Mouse (Mus musculus): ENCODE data around the gene Parva.

Gene Parva

GRCm38 (mm10) chr7:112472024-112472707 is 44.9 kb downstream of the Parva start:
- no peak for DNase-seq (ENCODE audit: extremely low read depth, low read depth)

DNA sequence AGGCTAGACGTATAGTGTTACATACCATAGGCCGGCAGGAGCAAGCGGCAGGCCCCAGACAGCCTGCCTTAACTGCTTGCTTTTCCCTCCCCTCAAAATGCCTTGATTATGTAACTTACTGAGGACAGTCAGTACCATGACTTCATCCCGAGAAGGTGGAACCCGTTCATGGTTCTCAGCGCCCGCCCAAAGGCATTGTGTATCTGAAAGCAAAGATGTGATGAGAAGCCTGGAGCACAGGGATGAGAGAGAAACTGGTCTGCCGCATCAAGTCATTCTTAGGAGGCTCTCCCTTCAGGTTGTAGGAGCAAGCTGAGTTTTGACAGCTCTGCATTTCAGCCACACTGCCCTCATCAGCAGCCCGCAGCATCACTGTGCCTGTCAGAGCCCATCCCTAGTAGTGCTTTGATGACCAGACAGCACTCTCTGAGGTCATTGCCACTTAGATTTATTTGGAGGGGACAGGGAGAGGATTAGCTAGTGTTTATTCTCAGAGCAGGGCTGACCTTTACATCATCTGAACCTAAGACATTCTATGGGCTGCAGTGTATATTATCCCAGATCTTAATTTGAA is 45.5 kb downstream of the Parva start:
- no peak for DNase-seq (ENCODE audit: extremely low read depth, low read depth)

GRCm38 (mm10) chr7:112473649-112474435 is 46.5 kb downstream of the Parva start:
- DNase-seq (ENCODE audit: extremely low read depth, low read depth), result no peak

DNA sequence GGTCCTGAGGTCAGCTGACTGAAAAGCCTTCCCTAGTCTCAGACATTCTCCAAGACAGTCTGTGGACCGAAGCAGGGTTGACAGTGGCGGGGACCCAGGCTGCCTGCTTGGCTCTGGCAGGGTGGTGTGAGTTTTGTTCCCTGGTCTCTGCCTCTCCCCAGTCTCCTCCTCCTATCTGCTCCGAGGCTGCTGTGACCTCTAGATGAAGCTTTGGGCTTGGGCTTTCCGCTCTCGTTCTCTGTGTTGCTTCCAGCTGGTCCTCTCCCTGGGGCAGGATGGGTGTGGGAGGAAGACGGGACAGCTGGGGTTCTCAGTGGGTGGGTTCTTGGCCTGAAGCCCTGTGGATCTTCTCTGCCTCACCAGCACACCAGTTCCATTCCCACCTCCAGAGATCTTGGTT is 51.8 kb downstream of the Parva start:
- no peak for DNase-seq (ENCODE audit: extremely low read depth, low read depth)

DNA sequence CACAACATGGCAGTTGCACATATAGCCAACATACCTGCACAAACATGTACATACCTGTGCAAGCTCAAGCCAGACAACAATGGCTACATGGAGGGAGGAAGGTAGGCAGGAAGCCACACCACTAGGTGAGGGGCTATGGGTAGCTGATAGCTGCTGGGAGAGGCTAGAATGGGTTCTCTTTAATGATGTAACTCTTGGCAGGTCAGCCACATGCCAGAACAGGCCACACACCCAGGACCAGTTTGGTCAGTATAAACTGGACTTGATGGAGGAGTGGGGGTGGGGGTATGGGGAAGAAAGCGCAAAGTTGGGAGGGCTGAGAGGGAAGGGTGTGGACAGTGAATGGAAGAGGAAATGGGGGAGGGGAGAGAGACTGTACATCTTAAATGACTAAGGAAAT is 53.7 kb downstream of the Parva start:
- no peak for DNase-seq (ENCODE audit: extremely low read depth, low read depth)

DNA sequence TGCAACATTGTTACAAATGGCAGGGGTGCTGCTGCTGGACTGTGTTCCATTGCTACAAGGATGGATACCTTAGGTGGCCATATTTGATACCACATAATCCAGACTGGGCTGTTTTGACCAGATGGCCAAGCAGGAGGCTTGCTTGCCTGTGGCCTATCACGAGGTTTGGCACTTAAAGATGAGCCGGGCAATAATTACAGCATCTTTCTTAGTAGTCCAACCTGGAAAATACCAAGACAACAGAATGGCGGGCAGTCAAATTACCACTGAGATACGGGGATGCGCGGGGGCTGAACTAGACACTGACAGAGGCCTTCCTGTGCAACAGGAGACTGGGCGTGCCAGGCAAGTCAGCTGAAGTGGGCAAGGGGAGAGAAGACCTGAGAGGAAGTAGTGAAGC is 55.3 kb downstream of the Parva start:
- DNase-seq (ENCODE audit: extremely low read depth, low read depth), result no peak

DNA sequence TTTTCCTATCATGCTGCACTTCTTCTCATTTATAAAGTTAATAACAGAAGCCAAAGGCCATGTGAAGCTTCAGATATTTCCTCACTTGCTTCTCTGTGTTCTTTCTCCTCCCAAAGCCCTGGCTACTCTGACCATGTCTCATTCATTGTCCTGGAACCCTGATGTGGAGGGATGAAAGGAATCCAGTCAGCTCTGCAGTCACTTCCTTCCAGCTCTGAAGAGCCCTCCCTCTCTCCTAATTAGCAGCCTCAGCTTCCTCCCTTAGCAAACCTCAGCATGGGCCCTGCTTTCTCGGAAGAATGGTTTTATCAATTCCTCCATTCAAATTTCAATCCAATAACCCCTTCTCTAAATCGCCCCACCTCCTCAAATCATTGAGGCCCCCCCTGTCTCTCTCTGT is 56.1 kb downstream of the Parva start:
- DNase-seq (ENCODE audit: extremely low read depth, low read depth), result no peak

DNA sequence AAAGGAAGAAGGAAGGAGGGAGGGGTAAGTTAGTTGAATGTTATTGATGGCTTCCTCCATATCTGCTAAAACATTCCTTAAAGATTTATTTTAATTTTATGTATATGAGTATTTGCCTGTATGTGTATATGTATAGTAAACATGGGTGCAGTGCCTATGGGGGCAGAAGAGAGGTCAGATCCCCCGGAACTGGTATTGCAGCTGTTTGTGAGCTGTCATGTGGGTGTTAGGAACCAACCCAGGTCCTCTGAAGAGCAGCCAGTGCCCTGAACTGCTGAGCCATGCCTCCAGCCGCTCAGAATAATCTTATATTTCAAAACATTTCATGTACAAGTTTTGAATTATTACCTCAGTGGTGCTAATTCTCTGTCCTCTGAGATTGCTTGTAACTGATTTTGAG is 63.5 kb downstream of the Parva start:
- no peak for DNase-seq (ENCODE audit: extremely low read depth, low read depth)

DNA sequence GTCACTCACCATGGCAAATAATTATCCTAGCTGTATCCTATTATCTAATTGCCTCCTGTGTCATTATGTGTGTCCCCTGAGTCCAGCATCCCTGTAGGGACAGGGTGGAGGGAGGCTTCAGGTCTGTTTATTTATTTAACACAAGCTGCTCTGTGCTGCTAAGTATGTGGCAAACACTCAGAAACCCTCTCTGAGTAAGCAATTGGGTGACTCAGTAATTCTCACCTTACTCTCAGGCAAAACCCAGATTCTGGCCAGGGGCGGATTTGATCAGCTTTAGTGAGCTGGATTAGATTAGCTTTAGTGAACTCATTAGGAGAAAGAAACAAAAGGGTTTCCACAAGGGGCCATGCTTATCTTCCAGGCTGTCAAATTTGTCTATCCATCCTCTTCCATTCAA is 64.4 kb downstream of the Parva start:
- DNase-seq (ENCODE audit: extremely low read depth, low read depth), result no peak

- DNase-seq (ENCODE audit: extremely low read depth, low read depth), result no peak
These were observed 68.6 kb downstream of the Parva start for GRCm38 (mm10) chr7:112495950-112496349.

- no peak for DNase-seq (ENCODE audit: extremely low read depth, low read depth)
These were observed 69.6 kb downstream of the Parva start for GRCm38 (mm10) chr7:112496921-112497320.

DNA sequence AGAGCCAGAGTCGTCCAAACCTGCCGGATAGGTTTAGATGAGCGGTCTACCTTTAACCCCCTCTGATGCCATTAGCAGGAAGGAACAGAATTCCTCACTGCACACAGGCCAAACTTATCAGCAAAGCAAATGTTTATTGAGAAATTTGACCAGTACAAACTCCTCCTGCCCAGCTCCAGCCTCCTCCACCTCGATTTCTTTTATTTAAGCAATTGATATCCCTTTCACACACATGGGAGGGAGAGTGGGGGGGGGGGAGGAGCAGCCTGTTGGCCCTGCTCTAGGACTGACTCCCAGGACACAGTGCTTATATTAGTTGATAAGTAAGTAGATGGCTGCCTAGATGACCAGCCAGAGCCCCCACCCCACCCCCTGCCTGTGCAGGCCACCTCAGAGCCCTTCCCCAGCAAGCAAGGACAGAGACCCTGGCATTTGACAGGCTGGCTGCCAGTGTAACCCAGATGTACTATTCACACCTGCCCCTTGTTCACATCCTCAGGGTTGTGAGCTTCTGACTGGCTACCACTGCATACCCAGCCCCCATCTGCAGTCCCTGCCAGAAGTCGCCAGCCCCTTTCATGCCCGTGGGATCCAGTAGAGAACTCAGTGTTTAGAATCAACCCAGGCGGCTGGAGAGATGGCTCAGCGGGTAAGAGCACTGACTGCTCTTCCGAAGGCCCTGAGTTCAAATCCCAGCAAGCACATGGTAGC is 71.4 kb downstream of the Parva start:
- no peak for DNase-seq (ENCODE audit: extremely low read depth, low read depth)

DNA sequence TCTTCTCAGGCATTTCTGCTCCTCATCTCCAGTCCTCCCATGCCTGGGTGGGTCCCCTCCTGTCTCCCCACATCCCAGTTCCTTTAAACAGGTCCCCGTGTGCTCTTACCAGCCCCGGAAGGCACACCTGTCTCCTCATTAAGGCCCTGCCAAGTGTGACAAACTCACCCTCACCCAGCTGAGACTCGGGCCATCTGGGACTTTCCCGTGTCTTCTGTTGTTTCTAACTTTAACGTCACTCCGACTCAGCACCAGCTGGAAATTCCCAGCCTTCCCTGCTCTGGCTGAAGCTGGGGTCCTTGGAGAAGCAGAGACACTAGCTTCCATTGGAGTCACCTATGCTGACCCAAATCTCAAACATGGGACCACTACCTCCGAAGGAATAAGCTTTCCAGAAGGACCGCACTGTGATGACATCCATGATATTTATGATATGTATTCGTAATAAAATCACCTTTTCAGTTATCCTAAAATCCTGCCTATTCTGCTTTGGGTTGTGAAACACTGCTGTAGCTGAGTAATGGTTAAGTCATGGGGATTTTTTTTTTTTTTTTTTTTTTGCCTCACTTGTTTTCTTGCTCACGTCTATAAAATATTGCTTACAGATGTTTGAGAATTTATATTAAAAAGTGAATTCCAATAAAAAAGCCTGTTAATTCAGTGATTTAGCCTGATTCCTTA is 72.3 kb downstream of the Parva start:
- DNase-seq (ENCODE audit: extremely low read depth, low read depth), result no peak

DNA sequence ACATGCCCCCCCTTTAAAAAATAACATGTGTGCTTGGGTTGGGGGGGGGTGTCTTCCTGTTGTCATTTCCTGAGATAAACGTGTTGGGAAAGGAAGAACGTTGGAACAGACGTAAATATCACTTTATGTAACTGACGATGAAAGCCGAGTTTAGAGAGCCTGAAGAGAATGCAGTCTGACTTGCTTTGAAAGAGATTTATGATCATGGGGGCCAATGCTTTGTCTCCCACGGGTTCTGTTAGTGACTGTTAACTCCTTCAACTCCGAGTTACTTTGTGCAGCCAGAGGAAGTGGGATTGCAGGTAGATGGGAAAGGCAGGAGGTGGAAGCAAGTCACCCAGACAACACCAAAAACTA is 72.8 kb downstream of the Parva start:
- DNase-seq (ENCODE audit: extremely low read depth, low read depth), result no peak

- no peak for DNase-seq (ENCODE audit: extremely low read depth, low read depth)
These were observed 74.9 kb downstream of the Parva start for GRCm38 (mm10) chr7:112502050-112502809.

- no peak for DNase-seq (ENCODE audit: extremely low read depth, low read depth)
These were observed 75.5 kb downstream of the Parva start for GRCm38 (mm10) chr7:112502845-112503244.

- DNase-seq (ENCODE audit: extremely low read depth, low read depth), result no peak
These were observed 76.1 kb downstream of the Parva start for GRCm38 (mm10) chr7:112503448-112503847.

DNA sequence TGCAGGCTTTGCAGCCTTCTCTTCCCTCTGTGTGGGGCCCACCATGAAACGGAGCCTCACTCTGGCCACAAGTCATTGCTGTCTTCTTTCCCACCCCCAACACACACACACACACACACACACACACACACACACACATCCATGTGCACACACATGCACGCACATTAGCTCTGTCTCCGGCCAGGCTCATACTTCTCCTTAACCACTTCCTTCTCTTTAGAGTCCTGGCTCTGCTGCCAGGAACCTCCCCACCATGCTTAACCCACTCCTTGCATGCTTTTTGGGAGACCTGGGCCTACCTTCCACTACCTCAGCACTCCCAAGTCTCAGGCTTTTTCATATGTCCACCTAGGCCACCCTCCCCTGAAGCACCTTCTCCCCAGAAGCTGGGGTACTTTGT is 76.6 kb downstream of the Parva start:
- DNase-seq (ENCODE audit: extremely low read depth, low read depth), result no peak

GRCm38 (mm10) chr7:112509107-112509506 is 81.8 kb downstream of the Parva start:
- DNase-seq (ENCODE audit: extremely low read depth, low read depth), result no peak

DNA sequence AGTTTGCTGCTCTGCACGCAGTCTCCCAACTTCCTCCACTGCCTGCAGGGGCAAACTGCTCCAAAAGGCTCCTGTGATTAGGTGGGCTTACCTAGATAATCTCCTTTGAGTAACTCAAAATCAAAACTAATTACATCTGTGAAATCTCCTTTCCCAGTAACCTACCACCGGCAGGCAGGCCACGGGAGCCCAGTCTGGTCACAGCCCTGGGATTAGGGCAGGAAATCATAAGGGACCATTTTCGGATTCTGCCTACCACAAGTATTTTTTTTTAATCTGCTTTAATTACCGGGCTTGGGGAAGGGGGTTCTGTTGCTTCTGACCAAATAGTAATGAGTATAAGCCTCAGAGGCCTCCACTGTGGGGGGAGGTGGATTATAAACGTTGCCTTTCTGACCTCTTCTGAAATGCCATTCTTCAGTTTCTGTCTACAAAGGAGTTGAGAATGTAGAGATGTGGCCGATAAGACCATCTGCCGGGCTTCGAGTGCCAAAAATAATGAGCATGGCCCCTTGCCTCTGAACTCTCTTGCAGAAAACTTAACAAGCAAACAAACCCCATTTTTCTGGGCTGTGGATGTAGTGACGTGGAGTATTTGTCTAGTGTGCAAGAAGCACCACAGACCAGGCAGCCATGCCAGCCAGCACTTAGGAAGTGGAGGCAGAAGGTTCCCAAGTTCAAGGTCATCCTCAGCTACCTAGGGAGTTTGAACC is 83.2 kb downstream of the Parva start:
- DNase-seq (ENCODE audit: extremely low read depth, low read depth), result no peak

Measured in MEL-GATA-1-ER (cell line).